Mouse (Mus musculus) lung, embryonic 14.5 days (tissue): ENCODE measurements around the gene Mypn. TPM values are rescaled to one million over a fixed set of nuclear protein-coding genes. Genes with fewer than 3 reads are reported as not detected.

ENCODE experiments used
- ATAC-seq: fragments of 200-750 bp; cut with Nextera tagmentation; 2 replicates; pipeline ENCODE4 v1.8.0; 2017; ENCODE audit warnings: mild to moderate bottlenecking, moderate TSS enrichment, moderate library complexity; ENCODE audit not compliant: insufficient read depth
- DNase-seq: peaks from one replicate; pipeline ENCODE4 v3.0.0-alpha.2; 2015
- H3K27ac ChIP-seq: fragments of 300-500 bp; sonication (generic); 2 replicates; pipeline ENCODE4 v1.5.1; 2014; ENCODE audit warnings: low read depth, mild to moderate bottlenecking, moderate library complexity
- H3K27me3 ChIP-seq: fragments of 300-500 bp; sonication (generic); 2 replicates; pipeline ENCODE4 v1.6.1; 2014; ENCODE audit warnings: low read length, control low read depth; ENCODE audit not compliant: insufficient read depth
- H3K36me3 ChIP-seq: fragments of 300-500 bp; sonication (generic); 2 replicates; pipeline ENCODE4 v1.6.1; 2014; ENCODE audit warnings: control low read depth; ENCODE audit not compliant: insufficient read depth
- H3K4me1 ChIP-seq: fragments of 300-500 bp; sonication (generic); 2 replicates; pipeline ENCODE4 v1.6.1; 2014; ENCODE audit warnings: antibody characterized with exemption, control low read depth; ENCODE audit not compliant: insufficient read depth
- H3K4me2 ChIP-seq: fragments of 300-500 bp; sonication (generic); 2 replicates; pipeline ENCODE4 v1.6.1; 2014; ENCODE audit warnings: mild to moderate bottlenecking
- H3K4me3 ChIP-seq: fragments of 300-500 bp; sonication (generic); 2 replicates; pipeline ENCODE4 v1.5.1; 2014; ENCODE audit warnings: low read depth, low read length
- H3K9ac ChIP-seq: fragments of 300-500 bp; sonication (generic); 2 replicates; pipeline ENCODE4 v1.6.1; 2014
- H3K9me3 ChIP-seq: fragments of 300-500 bp; sonication (generic); 2 replicates; pipeline ENCODE4 v1.6.1; 2016; ENCODE audit warnings: low read depth, low read length, control low read depth
- CTCF ChIP-seq: IDR thresholded peaks from 2 replicates; pipeline ENCODE4 v1.5.1; 2016; ENCODE audit warnings: antibody characterized with exemption, low read depth
- WGBS: fragments of 180-500 bp; shearing (Covaris S2); extraction: QIAGEN DNeasy Blood & Tissue Kit; methylation state at CpG from one replicate; pipeline ENCODE4 v1.1.7; 2014; 5-methylcytosine and 5-hydroxymethylcytosine counted together
- polyA plus RNA-seq: library from polyadenylated mRNA; unstranded; fragments of >200 nt; fragmentation: Nextera tagmentation; extraction: Ambion mirVana; gene quantifications from 2 replicates; pipeline ENCODE4 v1.2.1, GENCODE M21; 2014

The Mypn gene
- polyA plus RNA-seq, 1 experiment from 2014 or later, result 0.09 TPM

GRCm38 (mm10) chr10:63201534-63201933 lies 2.2 kb downstream of the Mypn start:
- Histone ChIP-seq H3K27me3 (no peaks in the 10 kb centered on the region), H3K36me3 (no peaks in the 10 kb centered on the region), H3K4me1 (no peaks in the 10 kb centered on the region), H3K9me3 (no peaks in the 10 kb centered on the region), H3K4me2 (no peak overlapping the region), H3K4me3 (no peak overlapping the region), H3K27ac (no peak overlapping the region), H3K9ac (no peak overlapping the region)
- no peak for TF ChIP-seq CTCF
- ATAC-seq (no peak), DNase-seq (no peak)
- WGBS, result 56% methylated on average over 8 of the region's 8 CpGs

GRCm38 (mm10) chr10:63199008-63199407 lies 4.7 kb downstream of the Mypn start:
- TF ChIP-seq CTCF, result no peak
- Histone ChIP-seq H3K9me3 (no peaks in the 10 kb centered on the region), H3K4me2 (no peak overlapping the region), H3K27me3 (no peaks in the 10 kb centered on the region), H3K27ac (no peak overlapping the region), H3K4me1 (no peaks in the 10 kb centered on the region), H3K9ac (no peak overlapping the region), H3K4me3 (no peak overlapping the region), H3K36me3 (no peaks in the 10 kb centered on the region)
- no peak for DNase-seq
- no peak for ATAC-seq
- 79% methylated on average over 4 of the region's 4 CpGs for WGBS

GRCm38 (mm10) chr10:63192736-63193135 lies 11.0 kb downstream of the Mypn start:
- H3K4me1 ChIP-seq, result no peaks in the 10 kb centered on the region
- no peak overlapping the region for H3K27ac ChIP-seq
- H3K9me3 ChIP-seq, result no peaks in the 10 kb centered on the region
- no peak for TF ChIP-seq CTCF
- H3K36me3 ChIP-seq, result no peaks in the 10 kb centered on the region
- H3K4me3 ChIP-seq, result no peak overlapping the region
- 82% methylated on average over 14 of the region's 14 CpGs for WGBS
- H3K9ac ChIP-seq, result no peak overlapping the region
- ATAC-seq, result no peak
- no peaks in the 10 kb centered on the region for H3K27me3 ChIP-seq
- no peak for DNase-seq
- H3K4me2 ChIP-seq, result no peak overlapping the region

DNA sequence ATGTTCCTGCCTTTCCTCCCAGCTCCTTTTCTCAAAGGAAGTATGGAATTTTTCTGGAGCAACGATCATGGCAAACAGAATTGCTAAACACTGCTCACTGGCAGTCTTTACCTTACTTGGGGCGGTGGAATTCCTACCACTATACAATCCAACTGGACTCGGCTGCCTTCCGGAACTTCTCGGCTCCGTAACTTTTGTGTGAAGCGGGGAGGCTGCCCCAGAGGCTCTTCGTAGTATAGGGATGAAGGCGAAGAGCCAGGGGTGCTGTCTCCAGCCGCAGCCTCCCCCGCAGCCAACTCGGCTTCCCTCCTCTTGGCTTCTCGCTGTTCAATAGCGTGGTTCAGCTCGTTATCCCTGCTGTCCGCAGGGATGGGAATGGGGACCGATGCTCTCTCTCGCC lies 11.5 kb downstream of the Mypn start:
- Histone ChIP-seq H3K4me3 (no peak overlapping the region), H3K36me3 (no peaks in the 10 kb centered on the region), H3K27ac (no peak overlapping the region), H3K9ac (no peak overlapping the region), H3K27me3 (no peaks in the 10 kb centered on the region), H3K9me3 (no peaks in the 10 kb centered on the region), H3K4me1 (no peaks in the 10 kb centered on the region), H3K4me2 (no peak overlapping the region)
- no peak for TF ChIP-seq CTCF
- no peak for ATAC-seq
- no peak for DNase-seq
- WGBS, result 63% methylated on average over 18 of the region's 18 CpGs

DNA sequence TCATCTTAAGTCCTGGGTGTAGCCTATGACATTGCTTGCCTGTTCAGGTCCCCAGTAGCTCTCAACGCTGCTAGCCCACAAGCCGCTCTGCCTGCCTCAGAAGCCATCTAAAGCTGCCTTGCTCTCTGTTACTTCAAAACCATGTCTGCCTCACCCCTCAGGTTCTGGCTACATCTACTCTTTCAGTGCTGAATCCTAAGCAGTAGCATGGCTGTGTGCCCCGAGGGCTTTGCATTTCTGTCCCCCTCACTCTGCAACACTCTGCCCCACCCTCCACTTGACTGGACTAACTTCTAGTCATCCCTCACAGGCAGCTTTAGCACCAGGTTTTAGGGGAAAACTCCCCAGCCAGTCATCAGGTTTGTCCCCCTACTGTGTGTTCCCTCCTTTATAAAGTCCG lies 19.3 kb downstream of the Mypn start:
- H3K9ac ChIP-seq, result no peak overlapping the region
- ATAC-seq (no peak), DNase-seq (no peak)
- H3K4me3 ChIP-seq, result no peak overlapping the region
- no peaks in the 10 kb centered on the region for H3K4me1 ChIP-seq
- 74% methylated on average over 4 of the region's 4 CpGs for WGBS
- no peak overlapping the region for H3K27ac ChIP-seq
- no peaks in the 10 kb centered on the region for H3K36me3 ChIP-seq
- no peaks in the 10 kb centered on the region for H3K9me3 ChIP-seq
- H3K4me2 ChIP-seq, result no peak overlapping the region
- TF ChIP-seq CTCF, result no peak
- no peaks in the 10 kb centered on the region for H3K27me3 ChIP-seq

DNA sequence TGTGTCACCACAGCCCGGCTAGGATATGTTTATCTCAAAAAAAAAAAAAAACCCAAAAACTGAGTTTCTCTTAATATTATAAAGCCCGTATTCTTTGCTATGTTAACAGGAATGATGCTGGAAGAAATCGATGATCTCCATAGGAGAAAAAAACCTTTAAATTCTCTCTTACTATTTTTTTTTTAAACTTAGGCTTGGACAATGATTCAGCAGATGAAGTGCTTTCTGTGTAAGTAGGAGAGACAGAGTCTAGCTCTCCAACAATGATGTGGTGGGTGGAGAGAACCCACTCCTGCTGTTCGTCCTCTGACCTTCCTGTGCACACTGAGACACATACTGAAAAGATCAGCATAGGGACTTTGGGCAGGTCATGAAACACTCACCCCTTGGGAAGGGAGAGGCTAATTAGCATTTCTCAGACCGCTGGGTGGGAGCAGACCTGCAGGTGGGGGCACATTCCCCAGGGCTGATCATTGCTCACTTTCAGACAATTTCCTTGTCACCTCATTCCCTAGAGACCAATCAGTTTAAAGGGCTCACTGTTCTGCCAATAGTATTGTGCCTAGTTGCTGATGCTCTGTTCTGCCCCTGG lies 21.5 kb downstream of the Mypn start:
- no peak for ATAC-seq
- H3K4me1 ChIP-seq, result no peaks in the 10 kb centered on the region
- no peak overlapping the region for H3K9ac ChIP-seq
- H3K4me3 ChIP-seq, result no peak overlapping the region
- 69% methylated on average over 5 of the region's 5 CpGs for WGBS
- H3K36me3 ChIP-seq, result no peaks in the 10 kb centered on the region
- H3K4me2 ChIP-seq, result no peak overlapping the region
- no peak for DNase-seq
- no peaks in the 10 kb centered on the region for H3K9me3 ChIP-seq
- H3K27me3 ChIP-seq, result no peaks in the 10 kb centered on the region
- no peak overlapping the region for H3K27ac ChIP-seq
- TF ChIP-seq CTCF, result no peak

- WGBS, result 42% methylated on average over 1 of the region's 1 CpGs
- no peak for ATAC-seq
- H3K9me3 ChIP-seq, result no peaks in the 10 kb centered on the region
- H3K4me3 ChIP-seq, result no peak overlapping the region
- H3K27me3 ChIP-seq, result no peaks in the 10 kb centered on the region
- no peaks in the 10 kb centered on the region for H3K4me1 ChIP-seq
- H3K4me2 ChIP-seq, result no peak overlapping the region
- no peak overlapping the region for H3K9ac ChIP-seq
- H3K36me3 ChIP-seq, result no peaks in the 10 kb centered on the region
- no peak for TF ChIP-seq CTCF
- no peak overlapping the region for H3K27ac ChIP-seq
- no peak for DNase-seq
Measured at GRCm38 (mm10) chr10:63181166-63181565, 22.6 kb downstream of the Mypn start.

- H3K4me1 ChIP-seq, result no peaks in the 10 kb centered on the region
- no peaks in the 10 kb centered on the region for H3K27me3 ChIP-seq
- H3K4me2 ChIP-seq, result no peak overlapping the region
- ATAC-seq (no peak), DNase-seq (no peak)
- TF ChIP-seq CTCF, result no peak
- WGBS, result 75% methylated on average over 10 of the region's 10 CpGs
- no peaks in the 10 kb centered on the region for H3K9me3 ChIP-seq
- no peaks in the 10 kb centered on the region for H3K36me3 ChIP-seq
- no peak overlapping the region for H3K27ac ChIP-seq
- no peak overlapping the region for H3K4me3 ChIP-seq
- no peak overlapping the region for H3K9ac ChIP-seq
Measured at GRCm38 (mm10) chr10:63179524-63179923, 24.2 kb downstream of the Mypn start.
